Mouse (Mus musculus): ENCODE results near the gene Rtl6. TPM values are rescaled to one million over a fixed set of nuclear protein-coding genes. Genes with fewer than 3 reads are reported as not detected.

Gene Rtl6
- polyA plus RNA-seq, 1 experiment, result not detected

GRCm38 (mm10) chr15:84556674-84557073 lies 949 bp downstream of the Rtl6 start:
- Histone ChIP-seq H3K4me1 (ENCODE audit: control insufficient read depth, insufficient read depth, insufficient read length, low read length) (no peaks in the 10 kb centered on the region), H3K4me3 (ENCODE audit: insufficient read depth, low read depth, low read length) (no peak overlapping the region; the same call in 1 of the 2 replicates), H3K27ac (replicated peaks; ENCODE audit: low read depth, low read length) (no peak overlapping the region)

- Histone ChIP-seq H3K27ac (replicated peaks; ENCODE audit: low read depth, low read length) (no peak overlapping the region), H3K4me3 (ENCODE audit: insufficient read depth, low read depth, low read length) (no peak overlapping the region), H3K4me1 (ENCODE audit: control insufficient read depth, insufficient read depth, insufficient read length, low read length) (no peaks in the 10 kb centered on the region)
Measured at GRCm38 (mm10) chr15:84551065-84551464, 6.6 kb downstream of the Rtl6 start.

- no peak overlapping the region for H3K27ac ChIP-seq (replicated peaks; ENCODE audit: low read depth, low read length)
- H3K4me1 ChIP-seq (ENCODE audit: control insufficient read depth, insufficient read depth, insufficient read length, low read length), result no peaks in the 10 kb centered on the region
- H3K4me3 ChIP-seq (ENCODE audit: insufficient read depth, low read depth, low read length), result no peak overlapping the region
Measured at GRCm38 (mm10) chr15:84549291-84549797, 8.3 kb downstream of the Rtl6 start.

- H3K4me3 ChIP-seq (ENCODE audit: insufficient read depth, low read depth, low read length), result no peak overlapping the region
- H3K4me1 ChIP-seq (ENCODE audit: control insufficient read depth, insufficient read depth, insufficient read length, low read length), result no peaks in the 10 kb centered on the region
- no peak overlapping the region for H3K27ac ChIP-seq (replicated peaks; ENCODE audit: low read depth, low read length)
Measured at GRCm38 (mm10) chr15:84546028-84546427, 11.6 kb downstream of the Rtl6 start.

- Histone ChIP-seq H3K4me3 (ENCODE audit: insufficient read depth, low read depth, low read length) (no peak overlapping the region), H3K27ac (replicated peaks; ENCODE audit: low read depth, low read length) (no peak overlapping the region), H3K4me1 (ENCODE audit: control insufficient read depth, insufficient read depth, insufficient read length, low read length) (no peaks in the 10 kb centered on the region)
Measured at GRCm38 (mm10) chr15:84541175-84541574, 16.4 kb downstream of the Rtl6 start.

GRCm38 (mm10) chr15:84538974-84539588 lies 18.5 kb downstream of the Rtl6 start:
- H3K4me1 ChIP-seq (ENCODE audit: control insufficient read depth, insufficient read depth, insufficient read length, low read length), result no peaks in the 10 kb centered on the region
- no peak overlapping the region for H3K27ac ChIP-seq (replicated peaks; ENCODE audit: low read depth, low read length)
- no peak overlapping the region for H3K4me3 ChIP-seq (ENCODE audit: insufficient read depth, low read depth, low read length)

GRCm38 (mm10) chr15:84537117-84537516 lies 20.5 kb downstream of the Rtl6 start:
- no peak overlapping the region for H3K4me3 ChIP-seq (ENCODE audit: insufficient read depth, low read depth, low read length)

GRCm38 (mm10) chr15:84536611-84537010 lies 21.0 kb downstream of the Rtl6 start:
- Histone ChIP-seq H3K4me1 (ENCODE audit: control insufficient read depth, insufficient read depth, insufficient read length, low read length) (no peaks in the 10 kb centered on the region), H3K4me3 (ENCODE audit: insufficient read depth, low read depth, low read length) (no peak overlapping the region), H3K27ac (replicated peaks; ENCODE audit: low read depth, low read length) (no peak overlapping the region)

More at GRCm38 (mm10) chr15:84537117-84537516, 20.5 kb downstream of the Rtl6 start:
- H3K4me1 ChIP-seq (ENCODE audit: control insufficient read depth, insufficient read depth, insufficient read length, low read length), result no peaks in the 10 kb centered on the region
- no peak overlapping the region for H3K27ac ChIP-seq (replicated peaks; ENCODE audit: low read depth, low read length)

GRCm38 (mm10) chr15:84535953-84536352 lies 21.7 kb downstream of the Rtl6 start:
- Histone ChIP-seq H3K4me1 (ENCODE audit: control insufficient read depth, insufficient read depth, insufficient read length, low read length) (no peaks in the 10 kb centered on the region), H3K4me3 (ENCODE audit: insufficient read depth, low read depth, low read length) (no peak overlapping the region), H3K27ac (replicated peaks; ENCODE audit: low read depth, low read length) (no peak overlapping the region)

GRCm38 (mm10) chr15:84532211-84532610 lies 25.4 kb downstream of the Rtl6 start:
- Histone ChIP-seq H3K4me1 (ENCODE audit: control insufficient read depth, insufficient read depth, insufficient read length, low read length) (no peaks in the 10 kb centered on the region), H3K27ac (replicated peaks; ENCODE audit: low read depth, low read length) (no peak overlapping the region), H3K4me3 (ENCODE audit: insufficient read depth, low read depth, low read length) (no peak overlapping the region)

- H3K4me1 ChIP-seq (ENCODE audit: control insufficient read depth, insufficient read depth, insufficient read length, low read length), result no peaks in the 10 kb centered on the region
- H3K27ac ChIP-seq (replicated peaks; ENCODE audit: low read depth, low read length), result no peak overlapping the region
- no peak overlapping the region for H3K4me3 ChIP-seq (ENCODE audit: insufficient read depth, low read depth, low read length)
Measured at GRCm38 (mm10) chr15:84531535-84531934, 26.1 kb downstream of the Rtl6 start.

GRCm38 (mm10) chr15:84526921-84527320 lies 30.7 kb downstream of the Rtl6 start:
- no peak overlapping the region for H3K4me3 ChIP-seq (ENCODE audit: insufficient read depth, low read depth, low read length)
- no peaks in the 10 kb centered on the region for H3K4me1 ChIP-seq (ENCODE audit: control insufficient read depth, insufficient read depth, insufficient read length, low read length)
- H3K27ac ChIP-seq (replicated peaks; ENCODE audit: low read depth, low read length), result no peak overlapping the region

GRCm38 (mm10) chr15:84525222-84525883 lies 32.3 kb downstream of the Rtl6 start:
- no peak overlapping the region for H3K4me3 ChIP-seq (ENCODE audit: insufficient read depth, low read depth, low read length)
- no peak overlapping the region for H3K27ac ChIP-seq (replicated peaks; ENCODE audit: low read depth, low read length)
- no peaks in the 10 kb centered on the region for H3K4me1 ChIP-seq (ENCODE audit: control insufficient read depth, insufficient read depth, insufficient read length, low read length)

- H3K4me3 ChIP-seq (ENCODE audit: insufficient read depth, low read depth, low read length), result no peak overlapping the region
- no peak overlapping the region for H3K27ac ChIP-seq (replicated peaks; ENCODE audit: low read depth, low read length)
- no peaks in the 10 kb centered on the region for H3K4me1 ChIP-seq (ENCODE audit: control insufficient read depth, insufficient read depth, insufficient read length, low read length)
Measured at GRCm38 (mm10) chr15:84522953-84523689, 34.5 kb downstream of the Rtl6 start.

GRCm38 (mm10) chr15:84521486-84521885 lies 36.1 kb downstream of the Rtl6 start:
- Histone ChIP-seq H3K4me3 (ENCODE audit: insufficient read depth, low read depth, low read length) (no peak overlapping the region), H3K27ac (replicated peaks; ENCODE audit: low read depth, low read length) (no peak overlapping the region), H3K4me1 (ENCODE audit: control insufficient read depth, insufficient read depth, insufficient read length, low read length) (no peaks in the 10 kb centered on the region)

Measured in brown adipose tissue, adult 24 weeks (tissue).